Mouse (Mus musculus) liver, postnatal 0 days (tissue): ENCODE results near the gene S100a10.

Source experiments
- CTCF ChIP-seq: sonication (generic); IDR thresholded peaks from 2 replicates; pipeline ENCODE4 v1.5.1; 2016; ENCODE audit warnings: antibody characterized with exemption, low read depth
- EP300 ChIP-seq: IDR thresholded peaks from 2 replicates; pipeline ENCODE4 v1.6.1; 2016; ENCODE audit warnings: antibody characterized with exemption, low read depth, mild to moderate bottlenecking

DNA sequence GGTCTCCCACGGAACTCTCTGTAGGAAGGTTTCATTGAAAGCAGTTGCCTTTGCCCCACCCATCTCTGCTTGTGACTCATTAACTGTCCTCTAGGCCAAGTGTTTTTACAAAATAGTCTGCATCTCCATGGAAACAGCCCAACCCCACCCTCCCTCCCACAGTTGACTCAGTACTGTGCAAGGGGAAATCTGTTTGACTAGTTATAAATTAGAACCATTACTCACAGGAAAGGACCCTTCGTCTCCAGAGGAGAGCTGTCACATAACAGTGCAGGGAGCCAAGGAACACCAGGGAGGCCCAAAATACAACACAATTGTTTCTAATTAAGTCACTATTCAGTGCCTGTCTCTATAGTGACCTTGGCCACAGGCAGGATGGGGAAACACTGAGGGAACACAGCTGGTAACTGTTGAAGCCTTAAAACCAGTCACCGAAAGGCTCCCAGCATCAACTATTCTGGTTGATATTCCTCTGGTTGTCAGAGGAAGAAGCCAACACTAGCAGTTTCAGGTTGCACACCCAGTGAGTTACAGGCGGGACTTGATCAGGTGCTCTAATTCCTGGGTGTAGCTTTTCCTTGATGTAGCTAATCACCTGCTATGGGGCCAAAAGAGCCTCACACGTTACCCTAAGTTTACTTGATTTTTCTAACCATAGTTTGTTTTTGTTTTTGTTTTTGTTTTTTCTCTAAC lies 42.5 kb downstream of the S100a10 start:
- TF ChIP-seq CTCF (no peak), EP300 (no peak)
